ENCODE assay signal across 10 mouse cellular contexts in the genomic region with DNA sequence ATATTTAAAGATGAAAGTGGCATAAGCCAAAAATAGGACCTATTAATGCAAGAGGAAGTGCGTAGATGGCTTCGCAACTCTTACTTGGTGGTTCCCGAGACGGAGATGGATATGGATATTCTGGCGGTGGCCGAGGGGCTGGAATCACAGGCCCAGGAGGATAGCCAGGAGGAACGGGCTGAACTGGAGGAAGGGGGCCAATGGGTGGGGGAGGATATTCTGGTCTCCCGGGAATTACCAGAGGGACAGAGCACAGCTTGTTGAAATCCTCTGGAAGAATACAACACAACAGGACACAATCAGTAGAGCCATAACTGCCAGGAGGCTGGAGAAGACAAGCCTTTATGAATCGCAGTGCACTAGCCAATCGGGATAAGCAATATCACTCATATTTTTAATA.
"Had no signal": no experiment of that assay in that cellular context is flagged by ENCODE, and none has a peak within 500 bp of the region (broad histone marks: within the 10 kb centered on the region; RNA-seq: fewer than 3 reads in every experiment).

No protein-coding gene starts in this region.

- DNase-seq: kidney, postnatal 10 days; kidney, postnatal 36 days; layer of hippocampus, postnatal 36 days; liver, embryonic 13.5 days; lung, adult 2 months; lung, postnatal 14 days; lung, postnatal 4 days; midbrain, embryonic 14.5 days; thymus, adult 18-20 months; thymus, postnatal 36 days had no signal
